28 mouse cellular contexts compared by ENCODE assay signal in genomic region chr17:57349067-57349466, GRCm38 (mm10). TPM values are rescaled to one million over a fixed set of nuclear protein-coding genes. Genes with fewer than 3 reads are reported as not detected.
DNase-seq lines count a peak whose midpoint lies in the region; ATAC-seq and TF ChIP-seq lines count a peak whose summit lies in the region.
"Had no signal": no experiment of that assay in that cellular context is flagged by ENCODE, and none has a peak within 500 bp of the region (broad histone marks: within the 10 kb centered on the region; RNA-seq: fewer than 3 reads in every experiment).

No protein-coding gene starts in this region.

- peaks cover 31 to 60% of the 10 kb centered on the region in 2 experiments for H3K4me1 ChIP-seq in CH12.LX (ENCODE audit: control insufficient read depth in 1 of 2, insufficient read depth in 2 of 2)
- no peaks in the 10 kb centered on the region for H3K4me1 ChIP-seq in neural tube, embryonic 15.5 days
- H3K4me1 ChIP-seq: forebrain, embryonic 12.5 days; intestine, embryonic 15.5 days; liver, embryonic 13.5 days had no signal

- no peak overlapping the region; the same call in 1 of the 2 replicates for H3K9ac ChIP-seq in CH12.LX (ENCODE audit: insufficient read depth, low read depth)
- no peak overlapping the region for H3K9ac ChIP-seq in neural tube, embryonic 15.5 days (replicated peaks)
- H3K9ac ChIP-seq: forebrain, embryonic 12.5 days; forebrain, postnatal 0 days; intestine, embryonic 15.5 days; liver, embryonic 13.5 days; lung, embryonic 14.5 days had no signal

- peak; percentile 59 for TF ChIP-seq POLR2A in CH12.LX (IDR thresholded peaks at IDR 0.05; ENCODE audit: low read depth, low read length)

- no peak for TF ChIP-seq CTCF in CH12.LX (conservative IDR thresholded peaks at IDR 0.05 in 1 of 2, IDR thresholded peaks at IDR 0.05 in 1 of 2; ENCODE audit: low read depth in 2 of 2, low read length in 2 of 2)

- H3K27me3 ChIP-seq in CH12.LX (replicated peaks): no peaks in the 10 kb centered on the region
- no peaks in the 10 kb centered on the region for H3K27me3 ChIP-seq in splenic B cell, adult 2 months (ENCODE audit: control insufficient read depth, insufficient read depth, low read length, poor library complexity, severe bottlenecking)
- H3K27me3 ChIP-seq in neural tube, embryonic 15.5 days (replicated peaks): no peaks in the 10 kb centered on the region
- H3K27me3 ChIP-seq: forebrain, embryonic 12.5 days; intestine, embryonic 15.5 days; liver, embryonic 13.5 days had no signal

- peak; percentile 8 for DNase-seq in lung, postnatal 10 days
- DNase-seq in lung, postnatal 14 days: no peak
- peak; percentile 92 for DNase-seq in CH12.LX (ENCODE audit: extremely low read depth)
- DNase-seq in spleen, adult 12 weeks (ENCODE audit: low spot score): peak; percentile 15
- peak; percentile 76 for DNase-seq in splenic B cell, adult 2 months (ENCODE audit: low read depth, low spot score)
- DNase-seq in urinary bladder, adult 18-20 months (ENCODE audit: low spot score in 2 of 2): no peak
- DNase-seq: adrenal gland, adult 2 months; cerebellum, adult 11-12 months; cerebellum, postnatal 14 days; forebrain, postnatal 0 days; kidney, adult 2 months; kidney, postnatal 4 days; layer of hippocampus, postnatal 36 days; left cerebral cortex, postnatal 4 days; liver, embryonic 13.5 days; lung, embryonic 14.5 days; lung, postnatal 4 days; midbrain, embryonic 14.5 days; right cerebral cortex, postnatal 25 days; thymus, adult 2 months; thymus, postnatal 36 days had no signal

- no peak; the same call in none of the 2 replicates for TF ChIP-seq RAD21 in CH12.LX (IDR thresholded peaks at IDR 0.05; ENCODE audit: low read depth, low read length)

- H3K36me3 ChIP-seq in CH12.LX (replicated peaks in 1 of 2; ENCODE audit: control insufficient read depth in 1 of 2, insufficient read depth in 1 of 2, low read length in 1 of 2): no peaks in the 10 kb centered on the region
- no peaks in the 10 kb centered on the region for H3K36me3 ChIP-seq in splenic B cell, adult 2 months (ENCODE audit: control insufficient read depth, insufficient read depth, low read length, poor library complexity, severe bottlenecking)
- no peaks in the 10 kb centered on the region for H3K36me3 ChIP-seq in neural tube, embryonic 15.5 days
- H3K36me3 ChIP-seq: forebrain, embryonic 12.5 days; intestine, embryonic 15.5 days; liver, embryonic 13.5 days had no signal

- H3K9me3 ChIP-seq in CH12.LX (replicated peaks; ENCODE audit: low read length): no peaks in the 10 kb centered on the region
- H3K9me3 ChIP-seq in neural tube, embryonic 15.5 days (replicated peaks): no peaks in the 10 kb centered on the region
- H3K9me3 ChIP-seq: forebrain, embryonic 12.5 days; intestine, embryonic 15.5 days; liver, embryonic 13.5 days had no signal

- TF ChIP-seq EP300 in CH12.LX (IDR thresholded peaks at IDR 0.05; ENCODE audit: low read length): 0 out of 2 replicates have a peak, but pooled peaks have one; percentile 52

- no peaks in the 10 kb centered on the region for H3K79me2 ChIP-seq in CH12.LX (replicated peaks; ENCODE audit: control insufficient read depth, extremely low read depth, insufficient read depth, poor library complexity, severe bottlenecking)

- dilution Hi-C loops in CH12.LX (cut with MboI; ENCODE audit: extremely low pct_ligation_motif_present, extremely low pct_unique_long_range_greater_than_20kb, low sequenced_read_pairs): no loop called here

- peak overlapping the region; percentile 25; the same call in 1 of the 2 replicates for H3K4me2 ChIP-seq in CH12.LX (ENCODE audit: insufficient read depth, low read depth, poor library complexity, severe bottlenecking)
- no peak overlapping the region for H3K4me2 ChIP-seq in neural tube, embryonic 15.5 days
- H3K4me2 ChIP-seq: forebrain, embryonic 12.5 days; intestine, embryonic 15.5 days; liver, embryonic 13.5 days; lung, embryonic 14.5 days had no signal

- no peak for ATAC-seq in neural tube, embryonic 15.5 days (ENCODE audit: low FRiP score)
- ATAC-seq: activated CD4-positive, CD25-positive, alpha-beta regulatory T cell, adult 4 months; forebrain, postnatal 0 days; hindbrain, embryonic 16.5 days; intestine, embryonic 15.5 days had no signal

- peak overlapping the region; percentile 92 for H3K27ac ChIP-seq in CH12.LX (ENCODE audit: insufficient read depth, low read depth)
- no peak overlapping the region for H3K27ac ChIP-seq in neural tube, embryonic 15.5 days (replicated peaks)
- H3K27ac ChIP-seq: forebrain, embryonic 12.5 days; intestine, embryonic 15.5 days; liver, embryonic 13.5 days had no signal

- peak overlapping the region in 1 of 3 experiments; percentile 8 for H3K4me3 ChIP-seq in CH12.LX (replicated peaks in 1 of 3; ENCODE audit: low read depth in 2 of 3, low read length in 2 of 3, poor library complexity in 1 of 3)
- no peak overlapping the region for H3K4me3 ChIP-seq in neural tube, embryonic 15.5 days (replicated peaks)
- H3K4me3 ChIP-seq: erythroblast, embryonic 14.5 days; forebrain, embryonic 12.5 days; intestine, embryonic 15.5 days; liver, embryonic 13.5 days had no signal

- in situ Hi-C loops in CH12.LX (cut with MboI; ENCODE audit: low pct_ligation_motif_present, low pct_unique_long_range_greater_than_20kb, low sequenced_read_pairs): loop anchor here (25.0 kb wide), 1 partner anchor 262 kb away; the partner anchor contains the start of genes Dennd1c and Tubb4a

- WGBS in neural tube, embryonic 15.5 days: 68% methylated on average over 5 of the region's 5 CpGs

TF ChIP-seq in CH12.LX, 34 proteins besides CTCF, POLR2A, EP300 and RAD21:
- TF ChIP-seq SIN3A (IDR thresholded peaks at IDR 0.05; ENCODE audit: low read length): peak; percentile 84; the same call in 1 of the 2 replicates
- TF ChIP-seq JUN (IDR thresholded peaks at IDR 0.05; ENCODE audit: insufficient read depth, low read depth, low read length): no peak
- TF ChIP-seq MYC (IDR thresholded peaks at IDR 0.05; ENCODE audit: low read depth, low read length): 0 out of 2 replicates have a peak, but pooled peaks have one; percentile 14
- no peak for TF ChIP-seq USF1 (IDR thresholded peaks at IDR 0.05; ENCODE audit: low read depth, low read length)
- TF ChIP-seq E2F4 (IDR thresholded peaks at IDR 0.05; ENCODE audit: insufficient replicate concordance, low read depth, low read length): no peak
- TF ChIP-seq TCF12 (IDR thresholded peaks at IDR 0.05; ENCODE audit: low read depth, low read length): peak; percentile 68; the same call in 1 of the 2 replicates
- no peak for TF ChIP-seq CHD2 (IDR thresholded peaks at IDR 0.05; ENCODE audit: low read length)
- peak; percentile 32 for TF ChIP-seq NELFE (IDR thresholded peaks at IDR 0.05; ENCODE audit: low read depth, low read length)
- TF ChIP-seq HCFC1 (IDR thresholded peaks at IDR 0.05; ENCODE audit: low read depth, low read length): no peak
- no peak; the same call in 1 of the 2 replicates for TF ChIP-seq ZNF384 (IDR thresholded peaks at IDR 0.05; ENCODE audit: low read depth, low read length)
- TF ChIP-seq MAFK (IDR thresholded peaks at IDR 0.05; ENCODE audit: insufficient replicate concordance, low read length): no peak
- no peak for TF ChIP-seq USF2 (conservative IDR thresholded peaks at IDR 0.05; ENCODE audit: low read depth, low read length)
- TF ChIP-seq CHD1 (IDR thresholded peaks at IDR 0.05; ENCODE audit: low read depth, low read length): no peak
- TF ChIP-seq RCOR1 (conservative IDR thresholded peaks at IDR 0.05; ENCODE audit: low read depth, low read length): peak; percentile 75; the same call in 1 of the 2 replicates
- TF ChIP-seq NRF1 (IDR thresholded peaks at IDR 0.05; ENCODE audit: low read depth, low read length): no peak
- no peak for TF ChIP-seq MAX (IDR thresholded peaks at IDR 0.05; ENCODE audit: low read length)
- TF ChIP-seq KAT2A (IDR thresholded peaks at IDR 0.05; ENCODE audit: insufficient replicate concordance, low read length): no peak
- no peak for TF ChIP-seq MEF2A (IDR thresholded peaks at IDR 0.05; ENCODE audit: borderline replicate concordance, low read depth, low read length)
- TF ChIP-seq TBP (conservative IDR thresholded peaks at IDR 0.05; ENCODE audit: low read depth, low read length): peak; percentile 41; the same call in 1 of the 2 replicates
- no peak for TF ChIP-seq ZKSCAN1 (IDR thresholded peaks at IDR 0.05; ENCODE audit: borderline replicate concordance, low read depth, low read length)
- TF ChIP-seq GABPA (IDR thresholded peaks at IDR 0.05; ENCODE audit: insufficient replicate concordance, low read depth, low read length): no peak
- peak; percentile 63 for TF ChIP-seq ELF1 (IDR thresholded peaks at IDR 0.05; ENCODE audit: low read depth, low read length)
- TF ChIP-seq JUND (conservative IDR thresholded peaks at IDR 0.05; ENCODE audit: low read depth, low read length): no peak; the same call in 1 of the 2 replicates
- peak; percentile 68 for TF ChIP-seq BHLHE40 (IDR thresholded peaks at IDR 0.05; ENCODE audit: low read depth, low read length)
- 0 out of 2 replicates have a peak, but pooled peaks have one; percentile 19 for TF ChIP-seq UBTF (IDR thresholded peaks at IDR 0.05; ENCODE audit: low read depth, low read length)
- peak; percentile 60; the same call in 1 of the 2 replicates for TF ChIP-seq MAZ (IDR thresholded peaks at IDR 0.05; ENCODE audit: low read depth, low read length)
- TF ChIP-seq IRF4 (IDR thresholded peaks at IDR 0.05; ENCODE audit: low read depth, low read length): peak; percentile 49; the same call in 1 of the 2 replicates
- peak; percentile 80 for TF ChIP-seq ETS1 (conservative IDR thresholded peaks at IDR 0.05; ENCODE audit: low read depth, low read length)
- no peak for TF ChIP-seq SMC3 (IDR thresholded peaks at IDR 0.05; ENCODE audit: low read depth, low read length)
- TF ChIP-seq POLR2AphosphoS2 (IDR thresholded peaks at IDR 0.05; ENCODE audit: low read depth, low read length): no peak
- peak; percentile 29; the same call in 1 of the 2 replicates for TF ChIP-seq MXI1 (IDR thresholded peaks at IDR 0.05; ENCODE audit: low read depth, low read length)
- no peak for TF ChIP-seq PAX5 (IDR thresholded peaks at IDR 0.05; ENCODE audit: low read length)
- TF ChIP-seq ZC3H11A (IDR thresholded peaks at IDR 0.05; ENCODE audit: low read depth, low read length): no peak
- TF ChIP-seq ZMIZ1 (IDR thresholded peaks at IDR 0.05; ENCODE audit: low read depth, low read length): no peak

RNA-seq across cellular contexts. Expression of gene Adgre1, which starts 9.4 kb away (rescaled TPM):
- total RNA-seq in CH12.LX (2012; rRNA removed) (21.7 and 33.6 TPM in 2 replicates), CH12.LX (2014; rRNA removed) (9.4 and 10.3 TPM in 2 replicates)
- polyA plus RNA-seq in CH12.LX (2012; ENCODE audit: insufficient read length, low read depth): 1.8 and 2.8 TPM in 2 replicates
- 3.9 and 4.7 TPM in 2 replicates for polyA plus RNA-seq in neural tube, embryonic 15.5 days (2015; fragmentation: Nextera tagmentation; extraction: Ambion mirVana)
- total RNA-seq: megakaryocyte-erythroid progenitor cell, adult 5-6 weeks had no signal

Comparison
In these comparisons a context has a peak if more than half of its experiments do, and no peak if none do; other contexts are left out.
1. DNase-seq: peak in lung, postnatal 10 days (single experiment), CH12.LX (single experiment), spleen, adult 12 weeks (single experiment) and splenic B cell, adult 2 months (single experiment); none in lung, postnatal 14 days (single experiment) and urinary bladder, adult 18-20 months (0 of 2).